Mouse (Mus musculus) NIH3T3 (cell line): ENCODE measurements around the gene Zfp882.
"Not testable (repeated sequence)": the region's sequence is repeated elsewhere in the genome, so short reads cannot be mapped to it uniquely, and the experiment has no call there.

ENCODE experiments used
- DNase-seq: peaks from one replicate; pipeline ENCODE4 v3.0.0-alpha.2; 2012; ENCODE audit warnings: low read depth

The Zfp882 gene

DNA sequence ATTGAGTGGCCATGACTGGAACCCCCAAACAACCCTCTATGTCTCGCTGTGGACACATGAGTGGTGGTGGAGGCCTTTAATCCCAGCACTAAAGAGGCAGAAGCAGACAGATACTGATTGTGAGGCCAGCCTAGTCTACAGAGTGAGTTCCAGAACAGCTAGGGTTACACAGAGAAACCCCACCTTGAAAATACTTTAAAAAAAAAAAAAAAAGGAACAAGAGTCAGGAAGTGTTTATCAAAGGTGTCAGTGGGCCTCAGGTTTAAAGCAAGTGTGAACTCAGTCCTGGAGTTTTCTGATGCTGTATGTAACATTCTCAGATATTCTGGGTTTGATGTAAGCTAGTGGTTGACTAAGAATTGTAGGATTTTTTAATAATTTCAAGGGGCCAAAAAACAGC is 44.1 kb downstream of the Zfp882 start:
- DNase-seq = no peak

GRCm38 (mm10) chr8:71952961-71953700 is 44.7 kb downstream of the Zfp882 start:
- DNase-seq = not testable (repeated sequence)

DNA sequence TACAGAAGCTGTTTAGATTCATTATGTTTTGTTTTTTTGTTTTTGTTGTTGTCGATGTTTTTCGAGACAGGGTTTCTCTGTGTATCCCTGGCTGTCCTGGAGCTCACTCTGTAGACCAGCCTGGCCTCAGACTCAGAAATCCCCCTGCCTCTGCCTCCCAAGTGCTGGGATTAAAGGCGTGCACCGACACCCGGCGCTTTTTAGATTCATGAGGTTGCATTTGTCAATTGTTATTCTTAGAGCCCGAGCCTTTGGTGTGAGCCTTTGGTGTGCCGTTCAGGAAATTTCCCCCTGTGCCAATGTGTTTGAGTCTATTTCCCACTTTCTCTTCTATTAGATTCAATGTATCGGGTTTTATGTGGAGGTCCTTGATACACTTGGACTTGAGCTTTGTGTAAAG is 46.3 kb downstream of the Zfp882 start:
- no peak for DNase-seq

DNA sequence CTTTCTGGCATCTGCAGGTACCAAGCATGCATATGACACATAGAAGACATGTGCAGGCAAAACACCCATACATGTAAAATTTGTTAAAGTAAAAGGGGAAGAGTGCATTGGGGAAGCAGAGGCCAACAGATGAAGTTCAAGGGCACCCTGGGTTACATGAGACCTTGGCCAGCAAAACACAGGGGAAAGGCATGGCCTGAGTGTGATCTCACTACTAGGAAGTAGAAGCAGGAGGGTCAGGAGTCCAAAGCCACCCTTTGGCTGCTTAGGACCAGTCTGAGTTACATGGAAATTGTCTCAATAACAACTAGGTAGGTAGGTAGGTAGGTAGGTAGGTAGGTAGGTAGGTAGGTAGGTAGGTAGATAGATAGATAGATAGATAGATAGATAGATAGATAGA is 52.1 kb downstream of the Zfp882 start:
- no peak for DNase-seq

GRCm38 (mm10) chr8:71961796-71962195 is 53.4 kb downstream of the Zfp882 start:
- no peak for DNase-seq

DNA sequence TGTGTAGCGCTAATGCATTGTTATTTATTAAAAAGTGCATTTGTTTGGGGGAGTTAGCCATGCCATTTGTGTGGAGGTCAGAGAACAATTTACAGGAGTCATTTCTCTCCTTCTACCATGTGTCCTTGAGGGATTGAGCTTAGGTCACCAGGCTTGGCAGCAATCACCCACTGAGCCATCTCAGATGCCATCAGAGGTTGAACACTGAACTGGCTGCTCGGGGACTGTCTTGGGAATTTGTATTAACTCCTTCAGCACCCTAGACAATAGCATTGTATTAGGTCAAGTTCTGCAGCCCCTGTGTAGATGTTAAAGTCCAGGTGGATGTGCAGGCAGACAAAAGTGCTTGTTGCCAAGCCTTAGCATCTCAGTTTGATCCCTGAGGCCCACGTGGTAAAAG is 55.6 kb downstream of the Zfp882 start:
- DNase-seq = no peak

DNA sequence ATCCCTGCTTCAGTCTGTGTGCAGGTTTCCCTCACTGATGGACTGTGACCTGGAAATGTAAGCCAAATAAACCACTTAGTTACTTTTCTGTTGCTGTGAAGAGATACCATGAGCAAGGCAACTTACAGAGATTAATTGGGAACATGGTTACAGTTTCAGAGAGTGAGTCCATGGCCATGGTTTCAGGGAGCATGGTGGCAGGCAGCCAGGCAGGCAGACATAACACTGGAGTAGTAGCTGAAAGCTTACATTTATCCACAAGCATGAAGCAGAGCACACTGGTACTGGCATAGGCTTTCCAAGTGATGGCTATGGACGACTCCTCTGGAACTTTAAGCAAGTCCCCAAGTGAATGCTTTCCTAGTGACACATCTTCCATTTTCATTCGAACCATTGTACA is 56.8 kb downstream of the Zfp882 start:
- DNase-seq = no peak
